Mouse (Mus musculus): Measurements from ENCODE around the gene Bnip2. TPM values are rescaled to one million over a fixed set of nuclear protein-coding genes. Genes with fewer than 3 reads are reported as not detected.
A peak's percentile ranks its signal among the peaks of the same experiment; 100 is the strongest.

Gene Bnip2
- polyA plus RNA-seq, 1 experiment, result 19.0 TPM

GRCm38 (mm10) chr9:70034702-70035101 lies 45.4 kb downstream of the Bnip2 start:
- no peaks in the 10 kb centered on the region for H3K27me3 ChIP-seq (ENCODE audit: control insufficient read depth, insufficient read depth, low read length)
- H3K4me3 ChIP-seq (ENCODE audit: extremely low read depth, insufficient read depth, insufficient read length), result no peak overlapping the region
- TF ChIP-seq POLR2A (IDR thresholded peaks at IDR 0.05; ENCODE audit: low read depth, low read length), result no peak
- H3K36me3 ChIP-seq (ENCODE audit: control insufficient read depth, insufficient read depth, low read length), result no peaks in the 10 kb centered on the region
- no peak for DNase-seq (ENCODE audit: low read depth in 1 of 2, low spot score in 2 of 2)
- H3K27ac ChIP-seq (ENCODE audit: insufficient read depth, low read length), result no peak overlapping the region
- 53% methylated on average over 7 of the region's 7 CpGs for WGBS
- no peaks in the 10 kb centered on the region for H3K4me1 ChIP-seq (ENCODE audit: control insufficient read depth, insufficient read depth, insufficient read length)

- Histone ChIP-seq H3K36me3 (ENCODE audit: control insufficient read depth, insufficient read depth, low read length) (no peaks in the 10 kb centered on the region), H3K27me3 (ENCODE audit: control insufficient read depth, insufficient read depth, low read length) (no peaks in the 10 kb centered on the region), H3K27ac (ENCODE audit: insufficient read depth, low read length) (no peak overlapping the region), H3K4me3 (ENCODE audit: extremely low read depth, insufficient read depth, insufficient read length) (no peak overlapping the region), H3K4me1 (ENCODE audit: control insufficient read depth, insufficient read depth, insufficient read length) (no peaks in the 10 kb centered on the region)
- DNase-seq (ENCODE audit: low read depth in 1 of 2, low spot score in 2 of 2), result no peak
- TF ChIP-seq CTCF (IDR thresholded peaks at IDR 0.05; ENCODE audit: extremely low read depth, insufficient read depth, insufficient read length, insufficient replicate concordance) (no peak), POLR2A (IDR thresholded peaks at IDR 0.05; ENCODE audit: low read depth, low read length) (no peak)
- 84% methylated on average over 4 of the region's 4 CpGs for WGBS
Observed at GRCm38 (mm10) chr9:70036646-70037045, 47.4 kb downstream of the Bnip2 start.

- H3K4me3 ChIP-seq (ENCODE audit: extremely low read depth, insufficient read depth, insufficient read length), result no peak within 1 kb of the TSS
- DNase-seq (ENCODE audit: low read depth in 1 of 2, low spot score in 2 of 2), result no peak
- TF ChIP-seq POLR2A (IDR thresholded peaks at IDR 0.05; ENCODE audit: low read depth, low read length) (no peak), CTCF (IDR thresholded peaks at IDR 0.05; ENCODE audit: extremely low read depth, insufficient read depth, insufficient read length, insufficient replicate concordance) (no peak)
- H3K27me3 ChIP-seq (ENCODE audit: control insufficient read depth, insufficient read depth, low read length), result no peaks in the 10 kb centered on the region
- H3K4me1 ChIP-seq (ENCODE audit: control insufficient read depth, insufficient read depth, insufficient read length), result no peaks in the 10 kb centered on the region
- H3K27ac ChIP-seq (ENCODE audit: insufficient read depth, low read length), result no peak within 1 kb of the TSS
- WGBS, result 91% methylated on average over 7 of the region's 7 CpGs
- no peaks in the 10 kb centered on the region for H3K36me3 ChIP-seq (ENCODE audit: control insufficient read depth, insufficient read depth, low read length)
Observed at GRCm38 (mm10) chr9:70037988-70038387, 48.7 kb downstream of the Bnip2 start, which contains the start of gene Gcnt3. TSS of gene Gcnt3 (minus strand) at chr9:70038088.

- H3K27ac ChIP-seq (ENCODE audit: insufficient read depth, low read length), result no peak overlapping the region
- DNase-seq (ENCODE audit: low read depth in 1 of 2, low spot score in 2 of 2), result peak in 1 of 2 experiments; percentile 1
- H3K4me3 ChIP-seq (ENCODE audit: extremely low read depth, insufficient read depth, insufficient read length), result no peak overlapping the region
- WGBS, result 85% methylated on average over 6 of the region's 6 CpGs
- H3K27me3 ChIP-seq (ENCODE audit: control insufficient read depth, insufficient read depth, low read length), result no peaks in the 10 kb centered on the region
- no peaks in the 10 kb centered on the region for H3K36me3 ChIP-seq (ENCODE audit: control insufficient read depth, insufficient read depth, low read length)
- no peaks in the 10 kb centered on the region for H3K4me1 ChIP-seq (ENCODE audit: control insufficient read depth, insufficient read depth, insufficient read length)
- TF ChIP-seq POLR2A (IDR thresholded peaks at IDR 0.05; ENCODE audit: low read depth, low read length), result no peak
- TF ChIP-seq CTCF (IDR thresholded peaks at IDR 0.05; ENCODE audit: extremely low read depth, insufficient read depth, insufficient read length, insufficient replicate concordance), result no peak
Observed at GRCm38 (mm10) chr9:70039597-70040385, 50.5 kb downstream of the Bnip2 start.

GRCm38 (mm10) chr9:70040570-70040969 lies 51.3 kb downstream of the Bnip2 start:
- TF ChIP-seq CTCF (IDR thresholded peaks at IDR 0.05; ENCODE audit: extremely low read depth, insufficient read depth, insufficient read length, insufficient replicate concordance) (no peak), POLR2A (IDR thresholded peaks at IDR 0.05; ENCODE audit: low read depth, low read length) (no peak)
- no peaks in the 10 kb centered on the region for H3K36me3 ChIP-seq (ENCODE audit: control insufficient read depth, insufficient read depth, low read length)
- no peaks in the 10 kb centered on the region for H3K4me1 ChIP-seq (ENCODE audit: control insufficient read depth, insufficient read depth, insufficient read length)
- H3K27me3 ChIP-seq (ENCODE audit: control insufficient read depth, insufficient read depth, low read length), result no peaks in the 10 kb centered on the region
- H3K27ac ChIP-seq (ENCODE audit: insufficient read depth, low read length), result no peak overlapping the region
- no peak overlapping the region for H3K4me3 ChIP-seq (ENCODE audit: extremely low read depth, insufficient read depth, insufficient read length)
- WGBS, result 84% methylated on average over 11 of the region's 11 CpGs
- DNase-seq (ENCODE audit: low read depth in 1 of 2, low spot score in 2 of 2), result no peak

- Histone ChIP-seq H3K27me3 (ENCODE audit: control insufficient read depth, insufficient read depth, low read length) (no peaks in the 10 kb centered on the region), H3K27ac (ENCODE audit: insufficient read depth, low read length) (no peak overlapping the region), H3K4me1 (ENCODE audit: control insufficient read depth, insufficient read depth, insufficient read length) (no peaks in the 10 kb centered on the region), H3K36me3 (ENCODE audit: control insufficient read depth, insufficient read depth, low read length) (no peaks in the 10 kb centered on the region), H3K4me3 (ENCODE audit: extremely low read depth, insufficient read depth, insufficient read length) (no peak overlapping the region)
- WGBS, result 90% methylated on average over 4 of the region's 4 CpGs
- no peak for TF ChIP-seq CTCF (IDR thresholded peaks at IDR 0.05; ENCODE audit: extremely low read depth, insufficient read depth, insufficient read length, insufficient replicate concordance)
- no peak for TF ChIP-seq POLR2A (IDR thresholded peaks at IDR 0.05; ENCODE audit: low read depth, low read length)
- no peak for DNase-seq (ENCODE audit: low read depth in 1 of 2, low spot score in 2 of 2)
Observed at GRCm38 (mm10) chr9:70042137-70042536, 52.9 kb downstream of the Bnip2 start.

GRCm38 (mm10) chr9:70042935-70043334 lies 53.7 kb downstream of the Bnip2 start:
- Histone ChIP-seq H3K4me3 (ENCODE audit: extremely low read depth, insufficient read depth, insufficient read length) (no peak overlapping the region), H3K27me3 (ENCODE audit: control insufficient read depth, insufficient read depth, low read length) (no peaks in the 10 kb centered on the region), H3K27ac (ENCODE audit: insufficient read depth, low read length) (no peak overlapping the region), H3K4me1 (ENCODE audit: control insufficient read depth, insufficient read depth, insufficient read length) (no peaks in the 10 kb centered on the region), H3K36me3 (ENCODE audit: control insufficient read depth, insufficient read depth, low read length) (no peaks in the 10 kb centered on the region)
- DNase-seq (ENCODE audit: low read depth in 1 of 2, low spot score in 2 of 2), result no peak
- TF ChIP-seq CTCF (IDR thresholded peaks at IDR 0.05; ENCODE audit: extremely low read depth, insufficient read depth, insufficient read length, insufficient replicate concordance) (no peak), POLR2A (IDR thresholded peaks at IDR 0.05; ENCODE audit: low read depth, low read length) (no peak)
- WGBS, result 86% methylated on average over 1 of the region's 1 CpGs
